Mouse (Mus musculus) kidney, postnatal 4 days (tissue): ENCODE results near the gene Ctsq.
"Not testable (repeated sequence)": the region's sequence is repeated elsewhere in the genome, so short reads cannot be mapped to it uniquely, and the experiment has no call there.

Source experiments
- DNase-seq, 2 experiments: peaks; one replicate each; pipeline ENCODE4 v3.0.0; 2021; ENCODE audit warnings: mixed read lengths in 2 of 2

Ctsq gene

DNA sequence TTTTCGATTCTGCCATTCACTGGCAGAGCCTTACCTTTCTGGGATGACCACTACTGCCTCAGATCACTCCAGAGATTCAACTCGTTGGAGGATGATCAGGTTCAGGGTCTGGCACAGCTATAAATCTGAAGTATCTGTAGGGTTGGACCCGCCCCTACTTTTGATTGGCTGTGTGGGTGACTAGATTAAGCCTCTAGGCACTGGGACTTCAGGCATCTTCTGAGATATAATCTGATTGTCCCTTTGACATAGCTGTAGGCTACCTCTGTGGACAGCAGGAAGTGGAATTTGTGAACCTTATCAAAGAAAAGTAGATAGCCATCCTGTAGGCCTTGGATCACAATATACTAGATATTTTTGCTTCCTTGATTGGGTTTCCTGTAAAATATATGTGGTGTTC, at the start of gene Ctsq:
TSS of gene Ctsq (minus strand) at position 101 of the 400 bp plus-strand sequence.
- no peak for DNase-seq

DNA sequence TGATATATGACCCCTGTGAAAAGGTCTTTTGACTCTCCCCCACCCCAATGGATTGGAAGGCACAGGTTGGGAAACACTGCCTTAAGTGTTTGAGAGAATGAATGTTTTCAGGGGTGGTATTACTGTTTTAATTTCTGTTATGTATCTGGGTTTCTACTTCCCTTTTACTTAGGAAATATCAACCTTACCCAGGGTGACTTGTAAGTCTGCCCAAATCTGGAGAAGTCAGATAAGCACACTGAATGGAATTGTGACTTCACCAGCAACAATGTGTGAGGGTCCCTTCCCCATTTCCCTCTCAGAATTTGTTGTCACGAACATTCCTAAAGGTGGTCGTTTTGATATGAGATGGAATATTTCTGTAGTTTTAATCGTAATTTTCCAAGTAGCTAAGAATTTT, 17.6 kb downstream of the Ctsq start:
- no peak for DNase-seq

DNA sequence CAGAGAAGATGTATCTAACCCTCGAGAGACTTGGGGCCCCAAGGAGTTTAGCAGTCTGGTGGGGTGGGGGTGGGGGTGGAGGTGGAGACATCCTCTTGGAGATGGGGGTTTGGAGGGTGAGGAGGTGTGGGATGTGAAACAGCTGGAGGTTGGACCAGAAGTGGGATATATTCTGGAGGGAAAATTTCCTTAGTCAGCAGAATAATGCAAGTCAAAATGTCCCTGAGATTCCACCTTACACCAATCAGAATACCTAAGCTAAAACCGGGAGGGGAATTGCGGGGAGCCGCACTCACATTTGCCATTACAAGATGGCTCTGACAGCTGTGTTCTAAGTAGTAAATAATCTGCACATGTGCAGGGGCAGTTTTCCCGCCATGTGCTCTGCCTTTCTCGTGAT, 18.6 kb downstream of the Ctsq start:
- DNase-seq: no peak

DNA sequence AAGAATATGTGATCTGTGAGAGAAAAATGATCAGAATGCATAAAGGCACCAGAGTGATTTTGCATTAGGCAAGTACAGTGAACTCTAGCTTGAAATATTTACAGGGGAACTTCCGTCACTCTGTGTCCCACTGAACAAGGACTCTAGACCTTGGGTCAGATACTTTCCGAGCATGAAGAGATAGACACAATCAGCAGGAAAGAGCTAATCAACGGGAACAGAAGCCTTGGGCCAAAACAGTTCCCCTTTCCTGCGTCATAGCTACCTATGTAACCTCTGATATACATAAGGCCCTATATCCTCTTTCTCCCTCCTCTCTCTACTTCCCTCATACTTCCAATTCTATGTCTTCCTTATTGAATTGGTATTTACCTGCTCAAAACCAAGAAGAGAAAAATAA, 30.3 kb downstream of the Ctsq start:
- DNase-seq: no peak

DNA sequence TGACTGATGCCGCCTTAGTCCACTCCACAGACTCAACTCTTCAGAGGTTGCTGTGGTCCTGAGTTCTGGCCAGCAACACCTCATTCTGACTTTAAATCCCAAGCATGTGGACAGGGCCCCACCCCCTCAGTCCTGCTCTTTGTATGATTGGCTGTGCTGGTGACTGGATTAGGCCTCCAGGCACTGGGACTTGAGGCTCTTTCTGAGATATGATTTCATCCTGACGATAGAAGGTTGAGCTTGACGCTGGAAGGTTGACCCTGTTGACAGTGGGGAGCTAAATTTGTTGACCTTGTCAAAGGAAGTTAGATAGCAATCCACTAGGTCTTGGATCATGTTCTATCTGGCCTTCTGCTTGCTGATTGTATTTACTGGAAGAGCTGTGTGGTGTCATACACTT, 34.6 kb downstream of the Ctsq start, which contains the start of gene Ctsj:
TSS of gene Ctsj (minus strand) at position 101 of the 400 bp plus-strand sequence.
- no peak for DNase-seq

DNA sequence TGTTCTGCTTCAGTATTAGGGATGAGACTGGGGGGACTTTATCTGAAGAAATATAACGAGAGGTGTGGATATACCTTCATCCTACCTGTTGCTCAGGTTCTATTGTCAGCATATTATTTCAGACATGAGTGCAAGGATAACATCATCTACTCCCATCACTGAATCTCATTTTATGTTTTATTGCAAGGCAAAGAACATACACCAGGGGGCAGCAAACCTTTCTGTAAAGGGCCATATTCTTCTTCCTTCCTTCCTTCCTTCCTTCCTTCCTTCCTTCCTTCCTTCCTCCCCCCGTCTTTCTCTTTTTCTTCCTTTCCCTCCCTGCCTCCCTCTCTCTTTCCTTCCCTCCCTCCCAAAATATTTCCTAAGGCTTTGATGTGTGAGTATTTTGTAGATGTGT, 42.8 kb downstream of the Ctsq start:
- DNase-seq: no peak

DNA sequence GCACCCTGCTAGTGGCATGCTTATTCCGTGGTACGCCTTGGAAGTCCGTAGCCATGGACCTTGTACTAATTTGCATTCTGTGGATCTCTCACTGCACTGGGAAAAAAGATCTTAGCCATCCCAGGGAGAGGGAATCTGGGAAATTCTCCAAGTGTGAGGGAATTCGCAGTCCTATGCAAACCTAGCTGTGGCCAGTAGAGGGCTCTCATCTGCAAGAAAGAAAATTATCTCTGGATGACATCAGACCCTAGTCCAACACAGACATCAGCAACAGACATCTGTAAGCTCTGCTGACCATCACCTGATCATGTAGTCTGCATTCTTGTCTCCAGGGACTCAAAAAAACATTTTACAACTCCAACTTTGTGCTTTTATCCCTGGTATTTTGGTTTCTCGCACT, 53.5 kb downstream of the Ctsq start:
- DNase-seq: not testable (repeated sequence)
